Mouse (Mus musculus): ENCODE results near the gene Zbtb38.

DNA sequence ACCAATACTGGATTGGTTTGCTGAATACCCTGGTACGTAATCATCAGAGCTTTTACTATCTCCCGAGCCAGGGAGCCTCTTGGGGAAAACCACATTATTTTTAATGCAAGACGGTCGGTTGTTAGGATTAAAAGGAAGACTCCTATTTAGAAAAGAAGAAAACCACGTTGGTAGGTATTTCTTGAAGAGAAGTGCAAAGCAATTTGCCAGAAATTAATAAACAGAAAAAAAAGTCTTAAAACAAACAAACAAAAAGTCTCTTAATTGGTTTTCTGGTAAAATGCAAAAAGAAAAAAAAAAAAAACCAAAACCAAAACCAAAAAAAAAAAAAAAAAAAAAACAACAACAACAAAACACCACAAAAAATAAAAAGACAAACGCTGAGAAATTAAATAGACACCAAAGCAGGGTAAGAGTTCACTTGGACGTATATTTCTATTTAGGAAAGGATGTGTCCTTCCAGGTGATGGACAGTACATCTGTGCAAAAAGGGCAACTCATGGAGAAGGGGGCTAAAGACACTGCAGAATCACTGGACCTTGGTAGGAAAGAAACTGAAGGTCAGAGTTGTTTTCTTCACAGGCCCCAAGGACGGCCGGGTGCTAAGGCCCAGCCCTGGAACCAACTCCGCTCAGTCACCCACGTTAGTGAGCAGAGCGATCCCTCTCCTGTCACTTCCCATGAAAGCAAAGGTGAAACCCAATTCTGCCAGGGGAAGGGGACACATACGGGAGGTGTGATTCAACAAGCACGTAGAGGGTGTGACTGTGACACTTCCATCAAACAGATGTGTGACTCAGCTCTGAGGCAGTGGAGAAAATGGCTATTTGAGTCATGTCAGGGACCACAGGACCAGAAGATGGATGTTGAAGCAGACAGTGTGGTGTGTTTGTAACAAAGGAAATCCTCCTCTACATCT, 38.9 kb downstream of the Zbtb38 start:
- TF ChIP-seq POLR2A (IDR thresholded peaks at IDR 0.05; ENCODE audit: borderline replicate concordance, extremely low read depth, low read depth, low read length) (no peak), CTCF (IDR thresholded peaks at IDR 0.05; ENCODE audit: insufficient read depth, low read length) (no peak)

Data from lung, adult 2 months (tissue).